Mouse (Mus musculus): ENCODE measurements around the gene Hist2h4.
"Not testable (repeated sequence)": the region's sequence is repeated elsewhere in the genome, so short reads cannot be mapped to it uniquely, and the experiment has no call there.

Hist2h4 gene

GRCm38 (mm10) chr3:96268776-96269378, 5.8 kb upstream of the Hist2h4 start:
- DNase-seq (ENCODE audit: low spot score) = not testable (repeated sequence)

GRCm38 (mm10) chr3:96268051-96268775, 5.1 kb upstream of the Hist2h4 start, which contains the start of gene Hist2h3b:
TSS of gene Hist2h3b (plus strand) at chr3:96268654.
- DNase-seq (ENCODE audit: low spot score) = peak; percentile 71

GRCm38 (mm10) chr3:96267541-96267940, 4.4 kb upstream of the Hist2h4 start:
- no peak for DNase-seq (ENCODE audit: low spot score)

GRCm38 (mm10) chr3:96266132-96266710, 3.1 kb upstream of the Hist2h4 start:
- no peak for DNase-seq (ENCODE audit: low spot score)

- no peak for DNase-seq (ENCODE audit: low spot score)
Observed at GRCm38 (mm10) chr3:96264404-96264949, 1.4 kb upstream of the Hist2h4 start.

- no peak for DNase-seq (ENCODE audit: low spot score)
Observed at GRCm38 (mm10) chr3:96263558-96264403, 670 bp upstream of the Hist2h4 start.

- DNase-seq (ENCODE audit: low spot score) = peak; percentile 75
Observed at GRCm38 (mm10) chr3:96262216-96262875, 765 bp downstream of the Hist2h4 start.

GRCm38 (mm10) chr3:96261623-96262022, 1.5 kb downstream of the Hist2h4 start:
- DNase-seq (ENCODE audit: low spot score) = no peak

- DNase-seq (ENCODE audit: low spot score) = no peak
Observed at GRCm38 (mm10) chr3:96260220-96260619, 2.9 kb downstream of the Hist2h4 start.

- no peak for DNase-seq (ENCODE audit: low spot score)
Observed at GRCm38 (mm10) chr3:96257190-96257589, 5.9 kb downstream of the Hist2h4 start.

GRCm38 (mm10) chr3:96255926-96256593, 7.1 kb downstream of the Hist2h4 start:
- no peak for DNase-seq (ENCODE audit: low spot score)

GRCm38 (mm10) chr3:96254683-96255355, 8.3 kb downstream of the Hist2h4 start:
- no peak for DNase-seq (ENCODE audit: low spot score)

- DNase-seq (ENCODE audit: low spot score) = no peak
Observed at GRCm38 (mm10) chr3:96251787-96252186, 11.3 kb downstream of the Hist2h4 start.

- no peak for DNase-seq (ENCODE audit: low spot score)
Observed at GRCm38 (mm10) chr3:96250890-96251289, 12.2 kb downstream of the Hist2h4 start.

- no peak for DNase-seq (ENCODE audit: low spot score)
Observed at GRCm38 (mm10) chr3:96249034-96249345, 14.1 kb downstream of the Hist2h4 start.

- DNase-seq (ENCODE audit: low spot score) = no peak
Observed at GRCm38 (mm10) chr3:96248141-96249033, 14.7 kb downstream of the Hist2h4 start.

GRCm38 (mm10) chr3:96247356-96248140, 15.6 kb downstream of the Hist2h4 start:
- DNase-seq (ENCODE audit: low spot score) = no peak

- DNase-seq (ENCODE audit: low spot score) = not testable (repeated sequence)
Observed at GRCm38 (mm10) chr3:96246427-96246856, 16.7 kb downstream of the Hist2h4 start, which contains the start of gene Hist2h3c1. TSS of gene Hist2h3c1 (plus strand) at chr3:96246685.

Data from testis, postnatal 14 days (tissue).